Mouse (Mus musculus): ENCODE results near the gene Hsf4. TPM values are rescaled to one million over a fixed set of nuclear protein-coding genes. Genes with fewer than 3 reads are reported as not detected.

Hsf4 gene
- polyA plus RNA-seq, 1 experiment from 2014 or later = not detected

DNA sequence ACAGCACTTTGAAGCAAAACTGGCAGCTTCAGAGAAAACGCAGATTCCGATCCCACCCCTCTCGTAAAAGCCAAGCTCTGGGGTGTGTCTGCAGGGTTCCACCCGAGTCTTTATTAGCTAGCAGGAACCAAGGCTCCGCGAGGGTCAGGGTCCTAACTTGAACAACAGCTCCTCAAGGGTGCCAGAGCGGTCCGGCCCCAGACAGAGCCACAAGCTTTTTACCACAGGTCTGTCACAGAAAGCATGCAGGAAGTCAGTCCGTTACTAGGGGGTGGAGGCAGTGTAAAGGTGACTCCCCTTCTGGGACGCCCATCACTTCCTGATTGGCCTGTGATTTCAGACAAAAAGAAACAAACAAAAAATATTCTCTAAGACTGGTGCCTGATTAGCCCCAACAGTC, 4.5 kb upstream of the Hsf4 start:
- Histone ChIP-seq H3K9ac (ENCODE audit: low read length) (no peak overlapping the region; the same call in 1 of the 2 replicates), H3K4me3 (ENCODE audit: low read depth, low read length) (peak overlapping the region; percentile 60; the same call in 1 of the 2 replicates), H3K27ac (ENCODE audit: low read depth, low read length) (no peak overlapping the region), H3K4me2 (peak overlapping the region; percentile 74), H3K36me3 (ENCODE audit: control insufficient read depth, insufficient read depth, low read length) (no peaks in the 10 kb centered on the region), H3K4me1 (ENCODE audit: control insufficient read depth, insufficient read depth, low read length) (peaks cover 17% of the 10 kb centered on the region), H3K27me3 (ENCODE audit: control insufficient read depth, insufficient read depth, low read length) (peaks cover 86% of the 10 kb centered on the region), H3K9me3 (ENCODE audit: control insufficient read depth, low read length) (no peaks in the 10 kb centered on the region; the same call in 1 of the 2 replicates)
- WGBS = 12% methylated on average over 10 of the region's 10 CpGs
- no peak for ATAC-seq (ENCODE audit: low FRiP score)
- DNase-seq (ENCODE audit: low spot score, missing footprints) = peak; percentile 90

DNA sequence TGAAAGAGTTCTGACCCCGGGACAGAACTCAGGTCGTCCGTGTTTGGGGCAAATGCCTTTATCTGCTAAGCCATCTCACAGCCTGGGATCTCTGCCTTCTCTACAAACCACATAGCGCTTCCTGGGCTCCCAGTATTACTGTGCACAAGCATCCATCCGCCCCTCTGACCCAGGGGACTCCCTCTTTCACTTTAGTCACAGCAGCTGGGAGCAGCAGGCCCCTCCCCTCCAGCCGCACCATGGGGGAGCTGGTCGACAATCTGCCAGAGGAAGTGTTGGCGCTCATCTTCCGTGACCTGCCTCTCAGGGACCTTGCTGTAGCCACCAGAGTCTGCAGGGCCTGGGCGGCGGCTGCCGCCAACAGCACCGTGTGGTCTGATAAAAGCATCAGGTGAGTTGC, 2.8 kb upstream of the Hsf4 start:
- H3K4me3 ChIP-seq (ENCODE audit: low read depth, low read length) = no peak overlapping the region
- no peaks in the 10 kb centered on the region; the same call in 1 of the 2 replicates for H3K9me3 ChIP-seq (ENCODE audit: control insufficient read depth, low read length)
- H3K4me1 ChIP-seq (ENCODE audit: control insufficient read depth, insufficient read depth, low read length) = peaks cover 19% of the 10 kb centered on the region
- H3K27me3 ChIP-seq (ENCODE audit: control insufficient read depth, insufficient read depth, low read length) = peaks cover 89% of the 10 kb centered on the region
- WGBS = 6% methylated on average over 13 of the region's 13 CpGs
- H3K36me3 ChIP-seq (ENCODE audit: control insufficient read depth, insufficient read depth, low read length) = no peaks in the 10 kb centered on the region
- H3K27ac ChIP-seq (ENCODE audit: low read depth, low read length) = no peak overlapping the region
- ATAC-seq (ENCODE audit: low FRiP score) (no peak), DNase-seq (ENCODE audit: low spot score, missing footprints) (peak; percentile 84)
- no peak overlapping the region for H3K9ac ChIP-seq (ENCODE audit: low read length)
- H3K4me2 ChIP-seq = no peak overlapping the region

DNA sequence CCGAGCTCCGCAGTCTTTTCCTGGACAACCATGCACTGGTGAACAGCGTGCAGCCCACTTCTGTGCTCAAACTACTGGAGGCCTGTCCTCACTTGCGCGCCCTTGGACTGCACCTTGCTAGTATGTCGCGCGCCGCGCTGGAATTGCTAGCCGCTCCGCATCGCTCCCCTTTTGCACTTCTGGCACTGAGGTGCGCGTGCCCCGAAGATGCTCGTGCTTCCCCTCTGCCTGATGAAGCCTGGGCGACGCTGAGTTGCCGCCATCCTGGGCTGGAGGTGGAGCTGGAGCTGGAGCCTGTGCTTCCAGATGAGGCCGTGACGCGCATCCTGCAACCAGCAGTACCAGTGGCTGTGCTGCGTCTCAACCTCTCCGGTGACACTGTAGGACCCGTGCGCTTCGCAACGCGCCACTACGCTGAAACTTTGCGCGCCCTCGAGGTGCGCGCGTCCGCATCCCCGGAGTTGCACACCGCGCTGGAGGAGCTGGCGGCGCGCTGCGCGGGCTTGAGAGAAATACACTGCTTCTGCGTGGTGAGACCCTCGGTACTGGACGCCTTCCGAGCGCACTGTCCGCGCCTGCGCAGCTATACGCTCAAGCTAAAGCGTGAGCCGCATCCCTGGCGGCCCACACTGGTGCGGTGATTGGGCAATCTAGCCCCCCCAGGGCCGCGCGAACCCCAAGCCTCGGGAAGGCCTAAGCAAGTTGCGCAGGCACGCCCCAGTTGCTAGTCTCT, 1.1 kb upstream of the Hsf4 start:
- DNase-seq (ENCODE audit: low spot score, missing footprints) = peak; percentile 97
- Histone ChIP-seq H3K27ac (ENCODE audit: low read depth, low read length) (no peak overlapping the region), H3K36me3 (ENCODE audit: control insufficient read depth, insufficient read depth, low read length) (no peaks in the 10 kb centered on the region), H3K9me3 (ENCODE audit: control insufficient read depth, low read length) (no peaks in the 10 kb centered on the region; the same call in 1 of the 2 replicates), H3K9ac (ENCODE audit: low read length) (peak overlapping the region; percentile 33; the same call in 1 of the 2 replicates), H3K4me2 (peak overlapping the region; percentile 68), H3K4me3 (ENCODE audit: low read depth, low read length) (peak overlapping the region; percentile 37), H3K27me3 (ENCODE audit: control insufficient read depth, insufficient read depth, low read length) (peaks cover 98% of the 10 kb centered on the region), H3K4me1 (ENCODE audit: control insufficient read depth, insufficient read depth, low read length) (peaks cover 19% of the 10 kb centered on the region)
- under 1% methylated on average over 65 of the region's 65 CpGs for WGBS
- ATAC-seq (ENCODE audit: low FRiP score) = peak; percentile 68

DNA sequence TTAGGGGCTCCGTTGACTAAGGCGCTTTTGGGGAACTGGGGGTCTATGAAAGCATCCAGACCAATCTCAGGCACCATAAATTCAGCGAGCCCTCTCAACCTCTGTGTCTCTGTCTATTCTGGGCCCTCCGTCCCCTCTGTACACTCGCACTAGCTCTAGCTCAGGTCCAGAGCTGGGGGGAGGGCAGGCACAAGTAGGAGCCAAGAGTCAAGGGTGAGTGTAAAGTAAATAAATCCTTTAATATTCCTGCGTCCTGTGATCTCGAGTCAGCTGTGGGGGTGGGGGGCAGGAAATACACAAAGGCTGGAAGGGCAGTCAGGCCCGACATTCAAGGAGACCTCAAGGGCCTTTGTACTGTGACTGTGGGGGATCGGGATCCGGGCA, 534 bp upstream of the Hsf4 start:
- Histone ChIP-seq H3K9ac (ENCODE audit: low read length) (peak overlapping the region; percentile 33; the same call in 1 of the 2 replicates), H3K9me3 (ENCODE audit: control insufficient read depth, low read length) (no peaks in the 10 kb centered on the region; the same call in 1 of the 2 replicates), H3K36me3 (ENCODE audit: control insufficient read depth, insufficient read depth, low read length) (no peaks in the 10 kb centered on the region), H3K27ac (ENCODE audit: low read depth, low read length) (no peak overlapping the region), H3K4me2 (peak overlapping the region; percentile 68), H3K4me3 (ENCODE audit: low read depth, low read length) (peak overlapping the region; percentile 37), H3K27me3 (ENCODE audit: control insufficient read depth, insufficient read depth, low read length) (peaks cover 99% of the 10 kb centered on the region), H3K4me1 (ENCODE audit: control insufficient read depth, insufficient read depth, low read length) (peaks cover 19% of the 10 kb centered on the region)
- ATAC-seq (ENCODE audit: low FRiP score) (peak; percentile 20), DNase-seq (ENCODE audit: low spot score, missing footprints) (peak; percentile 92)
- WGBS = 1% methylated on average over 10 of the region's 10 CpGs

DNA sequence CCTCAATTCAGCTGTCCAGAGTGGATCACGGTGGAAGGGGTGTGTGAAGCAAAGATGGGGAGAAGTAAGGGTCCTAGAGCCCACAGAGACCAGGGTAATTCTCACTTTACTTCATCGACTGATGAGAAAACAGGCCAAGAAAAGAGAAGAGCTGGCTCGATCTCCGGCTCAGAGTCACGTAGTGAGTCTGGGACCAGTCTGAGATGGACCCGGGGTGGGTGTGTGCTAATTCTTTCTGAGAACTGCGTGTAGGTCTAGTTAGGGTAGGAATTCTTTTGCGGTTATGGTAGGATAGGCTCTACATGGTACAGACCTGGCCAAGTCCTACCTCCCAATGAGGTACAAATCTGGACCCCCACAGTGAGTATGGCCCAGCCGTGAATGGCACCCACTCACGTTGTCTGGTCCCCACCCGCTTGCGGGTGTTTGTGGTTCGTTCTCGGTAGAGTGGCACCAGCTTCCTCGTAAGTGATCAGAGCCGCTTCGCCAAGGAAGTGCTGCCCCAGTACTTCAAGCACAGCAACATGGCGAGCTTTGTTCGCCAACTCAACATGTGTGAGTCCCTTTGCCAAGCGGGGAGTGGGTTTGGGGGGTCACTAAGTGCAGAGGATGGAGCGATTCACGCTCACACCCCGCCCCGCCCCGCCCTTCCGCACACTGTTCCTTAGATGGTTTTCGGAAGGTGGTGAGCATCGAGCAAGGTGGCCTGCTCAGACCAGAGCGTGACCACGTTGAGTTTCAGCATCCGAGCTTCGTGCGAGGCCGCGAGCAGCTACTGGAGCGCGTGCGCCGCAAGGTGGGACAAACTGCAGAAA, 707 bp downstream of the Hsf4 start:
- Histone ChIP-seq H3K27me3 (ENCODE audit: control insufficient read depth, insufficient read depth, low read length) (peaks cover 99% of the 10 kb centered on the region), H3K36me3 (ENCODE audit: control insufficient read depth, insufficient read depth, low read length) (no peaks in the 10 kb centered on the region), H3K4me3 (ENCODE audit: low read depth, low read length) (peak overlapping the region; percentile 37), H3K27ac (ENCODE audit: low read depth, low read length) (no peak overlapping the region), H3K4me2 (peak overlapping the region; percentile 68), H3K9ac (ENCODE audit: low read length) (no peak overlapping the region), H3K4me1 (ENCODE audit: control insufficient read depth, insufficient read depth, low read length) (peaks cover 17% of the 10 kb centered on the region), H3K9me3 (ENCODE audit: control insufficient read depth, low read length) (no peaks in the 10 kb centered on the region; the same call in 1 of the 2 replicates)
- ATAC-seq (ENCODE audit: low FRiP score) (no peak), DNase-seq (ENCODE audit: low spot score, missing footprints) (peak; percentile 93)
- 3% methylated on average over 39 of the region's 39 CpGs for WGBS

DNA sequence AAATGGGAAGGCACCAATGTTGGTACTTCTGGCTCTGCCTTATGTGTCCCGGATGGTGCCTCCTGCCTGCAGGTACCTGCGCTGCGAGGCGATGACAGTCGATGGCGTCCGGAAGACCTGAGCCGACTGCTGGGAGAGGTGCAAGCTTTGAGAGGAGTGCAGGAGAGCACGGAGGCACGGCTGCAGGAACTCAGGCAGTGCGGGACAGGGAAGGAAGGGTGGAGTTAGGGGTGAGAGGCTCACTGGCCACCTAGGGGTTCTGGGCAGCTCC, 1.2 kb downstream of the Hsf4 start:
- Histone ChIP-seq H3K4me2 (no peak overlapping the region), H3K27me3 (ENCODE audit: control insufficient read depth, insufficient read depth, low read length) (peaks cover 99% of the 10 kb centered on the region), H3K27ac (ENCODE audit: low read depth, low read length) (no peak overlapping the region), H3K9ac (ENCODE audit: low read length) (no peak overlapping the region), H3K36me3 (ENCODE audit: control insufficient read depth, insufficient read depth, low read length) (no peaks in the 10 kb centered on the region), H3K4me1 (ENCODE audit: control insufficient read depth, insufficient read depth, low read length) (peaks cover 21% of the 10 kb centered on the region), H3K4me3 (ENCODE audit: low read depth, low read length) (no peak overlapping the region), H3K9me3 (ENCODE audit: control insufficient read depth, low read length) (no peaks in the 10 kb centered on the region; the same call in 1 of the 2 replicates)
- no peak for DNase-seq (ENCODE audit: low spot score, missing footprints)
- 2% methylated on average over 11 of the region's 11 CpGs for WGBS
- no peak for ATAC-seq (ENCODE audit: low FRiP score)

DNA sequence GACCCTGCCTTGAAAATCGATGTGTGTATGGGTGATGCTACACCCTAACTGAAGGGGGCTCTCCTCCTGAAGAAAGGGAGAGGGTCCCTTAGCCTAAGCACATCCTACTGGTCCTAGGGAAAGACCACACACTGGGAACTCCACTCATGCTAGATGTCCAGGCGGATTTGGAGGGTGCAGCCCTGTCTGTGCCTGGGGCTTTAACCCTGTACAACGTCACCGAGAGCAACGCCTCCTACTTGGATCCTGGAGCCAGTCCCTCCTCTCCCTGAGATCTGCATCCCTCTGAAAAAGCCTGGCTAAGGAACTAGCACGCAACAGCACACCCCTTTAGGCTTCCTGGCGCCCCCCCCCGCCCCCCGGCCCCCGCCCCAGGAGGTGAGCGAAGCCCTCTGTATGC, 5.8 kb downstream of the Hsf4 start:
- Histone ChIP-seq H3K9ac (ENCODE audit: low read length) (no peak overlapping the region), H3K4me2 (no peak overlapping the region), H3K36me3 (ENCODE audit: control insufficient read depth, insufficient read depth, low read length) (no peaks in the 10 kb centered on the region), H3K4me1 (ENCODE audit: control insufficient read depth, insufficient read depth, low read length) (peaks cover 16% of the 10 kb centered on the region), H3K27ac (ENCODE audit: low read depth, low read length) (no peak overlapping the region), H3K4me3 (ENCODE audit: low read depth, low read length) (no peak overlapping the region), H3K27me3 (ENCODE audit: control insufficient read depth, insufficient read depth, low read length) (peaks cover 94% of the 10 kb centered on the region), H3K9me3 (ENCODE audit: control insufficient read depth, low read length) (no peaks in the 10 kb centered on the region)
- no peak for DNase-seq (ENCODE audit: low spot score, missing footprints)
- 4% methylated on average over 11 of the region's 11 CpGs for WGBS
- no peak for ATAC-seq (ENCODE audit: low FRiP score)

DNA sequence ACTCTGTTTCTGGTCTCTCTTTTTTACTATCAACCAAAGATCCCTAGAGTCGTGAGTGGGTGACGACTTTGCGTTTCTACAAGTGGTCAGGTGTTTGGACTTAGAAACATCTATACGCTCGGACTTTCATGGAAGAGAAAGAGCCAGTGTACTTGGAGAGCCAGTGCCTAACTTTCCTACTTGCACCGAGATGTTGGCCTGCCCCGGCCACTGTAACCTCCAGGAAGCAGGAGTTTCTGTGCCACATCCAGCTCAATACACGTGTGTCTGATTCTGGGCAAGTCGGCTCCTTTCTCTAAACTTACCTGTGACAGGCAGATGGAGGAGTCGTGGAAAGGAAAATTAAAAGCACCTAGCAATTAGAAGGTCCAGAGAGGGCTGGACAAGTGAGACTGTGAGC, 6.2 kb downstream of the Hsf4 start, which contains the start of gene Nol3:
Gene Nol3, plus strand, starts transcription at position 301 of the 400 bp plus-strand sequence.
- Histone ChIP-seq H3K4me1 (ENCODE audit: control insufficient read depth, insufficient read depth, low read length) (peaks cover 15% of the 10 kb centered on the region), H3K4me3 (ENCODE audit: low read depth, low read length) (peak within 1 kb of the TSS; percentile 34), H3K27ac (ENCODE audit: low read depth, low read length) (no peak within 1 kb of the TSS), H3K27me3 (ENCODE audit: control insufficient read depth, insufficient read depth, low read length) (peaks cover 90% of the 10 kb centered on the region), H3K36me3 (ENCODE audit: control insufficient read depth, insufficient read depth, low read length) (no peaks in the 10 kb centered on the region), H3K9ac (ENCODE audit: low read length) (peak within 1 kb of the TSS; percentile 47), H3K4me2 (peak within 1 kb of the TSS; percentile 55), H3K9me3 (ENCODE audit: control insufficient read depth, low read length) (no peaks in the 10 kb centered on the region)
- no peak for DNase-seq (ENCODE audit: low spot score, missing footprints)
- peak; percentile 10; the same call in 1 of the 2 replicates for ATAC-seq (ENCODE audit: low FRiP score)
- 5% methylated on average over 10 of the region's 10 CpGs for WGBS

Measured in midbrain, embryonic 11.5 days (tissue).